Mouse (Mus musculus) stomach, postnatal 0 days (tissue): ENCODE results near the gene Nup107. TPM values are rescaled to one million over a fixed set of nuclear protein-coding genes. Genes with fewer than 3 reads are reported as not detected.

Experiments
- ATAC-seq: fragments of 200-750 bp; cut with Nextera tagmentation; 2 replicates; pipeline ENCODE4 v1.8.0; 2017; ENCODE audit not compliant: low FRiP score, low TSS enrichment
- DNase-seq: peaks from one replicate; pipeline ENCODE4 v3.0.0-alpha.2; 2016; ENCODE audit warnings: low spot score
- H3K27ac ChIP-seq: fragments of 300-500 bp; sonication (generic); replicated peaks from 2 replicates; pipeline ENCODE4 v1.5.1; 2014; ENCODE audit warnings: mild to moderate bottlenecking, control low read depth
- H3K27me3 ChIP-seq: fragments of 300-500 bp; sonication (generic); 2 replicates; pipeline ENCODE4 v1.6.1; 2014; ENCODE audit warnings: low read length; ENCODE audit not compliant: control insufficient read depth, insufficient read depth
- H3K36me3 ChIP-seq: fragments of 300-500 bp; sonication (generic); 2 replicates; pipeline ENCODE4 v1.6.1; 2014; ENCODE audit warnings: low read length, mixed read lengths; ENCODE audit not compliant: control insufficient read depth, insufficient read depth
- H3K4me1 ChIP-seq: fragments of 300-500 bp; sonication (generic); replicated peaks from 2 replicates; pipeline ENCODE4 v1.6.1; 2014; ENCODE audit warnings: antibody characterized with exemption; ENCODE audit not compliant: control insufficient read depth, insufficient read depth
- H3K4me2 ChIP-seq: fragments of 300-500 bp; sonication (generic); replicated peaks from 2 replicates; pipeline ENCODE4 v1.6.1; 2014; ENCODE audit warnings: low read depth, mild to moderate bottlenecking, control low read depth, moderate library complexity
- H3K4me3 ChIP-seq: fragments of 300-500 bp; sonication (generic); 2 replicates; pipeline ENCODE4 v1.5.1; 2014; ENCODE audit warnings: low read depth, low read length, control low read depth
- H3K9ac ChIP-seq: fragments of 300-500 bp; sonication (generic); 2 replicates; pipeline ENCODE4 v1.6.1; 2014; ENCODE audit warnings: mild to moderate bottlenecking, low read length, control low read depth, mixed read lengths
- H3K9me3 ChIP-seq: fragments of 300-500 bp; sonication (generic); 2 replicates; pipeline ENCODE4 v1.6.1; 2016; ENCODE audit warnings: low read length; ENCODE audit not compliant: control insufficient read depth
- CTCF ChIP-seq: IDR thresholded peaks from 2 replicates; pipeline ENCODE4 v1.5.1; 2016; ENCODE audit warnings: antibody characterized with exemption, low read depth, mild to moderate bottlenecking, moderate library complexity
- EP300 ChIP-seq: optimal IDR thresholded peaks from 2 replicates; pipeline ENCODE3; 2016; ENCODE audit warnings: antibody characterized with exemption
- WGBS: fragments of 180-500 bp; shearing (Covaris S2); extraction: QIAGEN DNeasy Blood & Tissue Kit; methylation state at CpG from one replicate; pipeline ENCODE4 v1.1.7; 2014; 5-methylcytosine and 5-hydroxymethylcytosine counted together
- polyA plus RNA-seq: library from polyadenylated mRNA; unstranded; fragments of >200 nt; fragmentation: Nextera tagmentation; extraction: Ambion mirVana; gene quantifications from 2 replicates; pipeline ENCODE4 v1.2.1, GENCODE M21; 2015

The Nup107 gene
- polyA plus RNA-seq, 1 experiment from 2014 or later, result 16.5 TPM

DNA sequence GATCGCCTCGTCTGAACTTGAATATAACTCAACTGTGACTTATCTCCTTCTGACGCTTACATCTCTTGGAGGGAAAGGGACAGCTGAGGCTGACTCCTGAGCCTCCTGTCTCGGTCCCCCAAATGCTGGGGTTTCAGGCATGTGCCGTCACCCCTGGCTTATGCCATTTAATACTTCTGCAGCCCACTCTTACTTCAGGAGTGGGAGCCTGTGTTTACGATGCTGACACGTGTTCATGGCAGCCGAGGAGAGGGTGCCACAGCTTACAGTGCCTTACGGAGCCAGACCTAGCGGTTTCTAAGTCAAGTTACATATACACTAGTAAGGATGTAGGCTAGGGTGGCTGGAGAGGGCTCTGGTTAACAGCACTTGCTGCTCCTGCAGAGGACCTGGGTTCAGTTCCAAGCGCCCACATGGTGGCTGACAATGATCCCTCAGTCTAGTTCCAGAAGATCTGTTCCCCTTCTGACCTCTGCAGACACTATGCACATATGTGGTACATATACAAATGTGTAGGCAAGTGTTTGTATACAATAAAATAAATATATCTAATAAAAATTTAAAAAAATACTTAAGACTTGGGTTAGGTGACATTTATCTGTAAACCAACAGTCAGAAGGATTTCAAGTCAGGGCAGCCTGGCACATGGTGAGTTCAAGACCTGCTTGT is 36.6 kb downstream of the Nup107 start:
- no peak for DNase-seq
- no peaks in the 10 kb centered on the region for H3K27me3 ChIP-seq
- no peaks in the 10 kb centered on the region for H3K4me1 ChIP-seq
- H3K9me3 ChIP-seq, result no peaks in the 10 kb centered on the region
- H3K4me3 ChIP-seq, result no peak overlapping the region
- TF ChIP-seq EP300 (no peak), CTCF (no peak)
- no peak for ATAC-seq
- no peak overlapping the region for H3K4me2 ChIP-seq
- H3K9ac ChIP-seq, result no peak overlapping the region
- peaks cover 24% of the 10 kb centered on the region for H3K36me3 ChIP-seq
- WGBS, result 87% methylated on average over 11 of the region's 11 CpGs
- H3K27ac ChIP-seq, result no peak overlapping the region

DNA sequence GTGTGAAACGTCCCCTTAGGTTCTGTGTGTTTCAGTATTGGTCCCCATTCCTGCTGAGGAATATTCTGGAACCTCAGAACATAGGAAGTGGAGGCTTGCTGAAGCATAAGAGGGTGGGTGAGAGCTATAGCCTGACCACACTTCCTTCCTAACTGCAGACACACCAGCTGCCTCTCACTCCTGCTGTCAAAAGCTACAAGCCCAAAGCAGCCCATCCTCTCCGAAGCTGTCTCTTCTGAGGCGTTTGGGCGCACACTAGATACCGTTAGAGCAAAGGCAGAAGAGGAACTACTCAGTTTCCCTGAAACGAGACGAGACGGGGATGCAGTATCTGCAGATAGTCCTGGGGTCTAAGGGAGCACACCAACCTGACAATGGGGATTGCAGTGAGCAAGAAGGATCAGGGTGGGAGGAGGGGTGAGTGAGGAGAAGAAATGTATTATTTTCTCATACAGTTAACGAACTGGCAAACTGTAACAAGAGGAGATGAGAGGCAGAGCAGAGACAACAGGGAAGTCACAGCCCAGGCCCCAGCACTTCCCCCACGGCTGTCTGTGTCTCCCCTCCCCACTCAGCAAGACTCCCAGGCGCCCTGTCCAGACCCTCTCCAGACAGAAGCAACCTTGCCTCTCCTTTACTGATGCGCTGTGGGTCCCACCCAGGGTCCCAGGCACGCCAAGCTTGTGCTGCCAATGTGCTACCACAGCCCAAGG is 37.3 kb downstream of the Nup107 start:
- no peak for DNase-seq
- ATAC-seq, result no peak
- 88% methylated on average over 13 of the region's 13 CpGs for WGBS
- H3K9ac ChIP-seq, result no peak overlapping the region
- H3K27me3 ChIP-seq, result no peaks in the 10 kb centered on the region
- TF ChIP-seq CTCF, result no peak
- no peak for TF ChIP-seq EP300
- H3K4me3 ChIP-seq, result no peak overlapping the region
- no peaks in the 10 kb centered on the region for H3K4me1 ChIP-seq
- H3K4me2 ChIP-seq, result no peak overlapping the region
- H3K27ac ChIP-seq, result no peak overlapping the region
- peaks cover 24% of the 10 kb centered on the region for H3K36me3 ChIP-seq
- H3K9me3 ChIP-seq, result no peaks in the 10 kb centered on the region

DNA sequence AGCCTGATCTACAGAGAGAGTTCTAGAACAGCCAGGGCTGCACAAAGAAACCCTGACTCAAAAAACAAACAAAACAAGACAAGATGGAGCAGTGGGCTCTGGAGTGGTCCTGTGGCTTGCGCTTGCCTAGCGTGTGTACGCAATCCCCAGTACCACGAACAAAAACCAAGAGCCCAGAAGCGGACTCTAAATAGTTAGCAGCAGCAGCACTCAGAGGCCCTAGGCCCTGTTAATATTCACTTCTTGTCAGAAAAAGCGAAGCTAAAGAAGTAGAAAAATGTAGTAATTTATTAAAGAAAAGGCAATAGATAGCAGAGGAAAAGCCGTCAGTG is 37.9 kb downstream of the Nup107 start:
- Histone ChIP-seq H3K9ac (no peak overlapping the region), H3K9me3 (no peaks in the 10 kb centered on the region), H3K4me1 (no peaks in the 10 kb centered on the region), H3K4me2 (no peak overlapping the region), H3K36me3 (peaks cover 25% of the 10 kb centered on the region), H3K27me3 (no peaks in the 10 kb centered on the region), H3K27ac (no peak overlapping the region), H3K4me3 (no peak overlapping the region)
- no peak for DNase-seq
- 90% methylated on average over 7 of the region's 7 CpGs for WGBS
- no peak for TF ChIP-seq CTCF
- no peak for TF ChIP-seq EP300
- ATAC-seq, result no peak

DNA sequence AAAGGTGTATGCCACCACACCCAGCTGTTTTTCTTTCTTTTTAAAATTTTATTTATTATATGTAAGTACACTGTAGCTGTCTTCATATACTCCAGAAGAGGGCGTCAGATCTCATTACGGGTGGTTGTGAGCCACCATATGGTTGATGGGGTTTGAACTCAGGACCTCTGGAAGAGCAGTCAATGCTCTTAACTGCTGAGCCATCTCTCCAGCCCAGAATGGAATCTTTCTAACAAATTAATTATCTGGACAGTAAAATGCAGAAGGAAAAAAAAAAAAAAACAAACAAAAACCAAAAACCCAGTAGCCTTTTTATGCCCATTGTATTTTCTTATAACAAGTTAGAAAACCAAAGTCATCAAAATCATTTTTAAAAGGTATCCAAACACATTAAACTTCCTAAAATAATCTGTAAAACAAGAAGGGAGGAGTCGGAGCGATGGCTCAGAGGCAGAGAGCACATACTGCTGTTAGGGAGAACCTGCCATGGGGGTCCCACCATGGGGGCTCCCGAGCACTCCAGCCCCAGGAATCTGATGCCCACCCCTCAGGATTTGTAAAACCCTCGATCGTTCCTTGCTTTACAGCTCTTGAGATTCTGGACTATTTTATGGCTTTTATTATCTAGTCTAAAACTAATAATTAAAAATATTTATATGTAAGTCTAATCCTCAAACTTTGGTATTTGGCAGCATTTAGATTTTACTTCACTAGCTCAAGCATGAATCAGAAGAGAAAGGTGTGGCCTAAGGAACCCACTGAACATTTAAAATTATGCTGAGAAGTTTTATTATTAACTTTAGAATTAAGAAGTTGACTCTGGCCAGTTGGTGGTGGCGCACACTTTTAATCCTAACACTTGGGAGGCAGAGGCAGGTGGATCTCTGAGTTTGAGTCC is 38.5 kb downstream of the Nup107 start:
- 93% methylated on average over 8 of the region's 8 CpGs for WGBS
- TF ChIP-seq CTCF (no peak), EP300 (no peak)
- H3K4me1 ChIP-seq, result no peaks in the 10 kb centered on the region

DNA sequence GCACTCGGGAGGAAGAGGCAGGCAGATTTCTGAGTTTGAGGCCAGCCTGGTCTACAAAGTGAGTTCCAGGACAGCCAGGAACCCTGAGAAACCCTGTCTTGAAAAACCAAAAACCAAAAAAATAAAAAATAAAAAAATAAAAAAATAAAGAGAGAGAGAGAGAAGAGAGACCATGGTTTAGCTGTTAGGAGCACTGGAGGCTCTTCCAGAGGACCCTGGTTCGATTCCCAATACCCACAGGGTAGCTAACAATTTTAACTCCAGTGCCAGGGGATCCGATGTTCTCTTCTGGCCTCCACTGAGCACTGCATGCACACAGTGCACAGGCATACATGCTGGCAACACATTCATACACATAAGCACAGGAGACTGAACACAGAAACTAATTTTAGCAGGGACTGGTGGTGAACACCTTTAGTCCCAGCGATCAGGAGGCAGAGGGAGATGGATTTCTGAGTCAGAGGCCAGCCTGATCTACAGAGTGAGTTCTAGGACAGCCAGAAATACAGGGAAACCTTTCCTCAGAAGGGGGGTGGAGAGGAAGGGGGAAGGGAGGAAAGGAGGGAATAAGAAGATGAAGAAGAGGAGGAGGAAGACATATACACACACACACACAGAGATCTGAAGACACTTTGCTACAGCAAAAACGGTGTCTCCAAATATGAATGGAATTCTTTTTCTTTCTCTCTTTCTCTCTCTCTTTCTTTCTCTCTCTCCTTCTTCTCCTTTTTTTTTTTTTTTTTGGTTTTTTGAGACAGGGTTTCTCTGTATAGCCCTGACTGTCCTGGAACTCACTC is 39.5 kb downstream of the Nup107 start:
- H3K9ac ChIP-seq, result no peak overlapping the region
- ATAC-seq (no peak), DNase-seq (no peak)
- peaks cover 17% of the 10 kb centered on the region for H3K36me3 ChIP-seq
- no peaks in the 10 kb centered on the region for H3K9me3 ChIP-seq
- H3K4me3 ChIP-seq, result no peak overlapping the region
- WGBS, result 93% methylated on average over 5 of the region's 5 CpGs
- no peaks in the 10 kb centered on the region for H3K4me1 ChIP-seq
- no peaks in the 10 kb centered on the region for H3K27me3 ChIP-seq
- H3K27ac ChIP-seq, result no peak overlapping the region
- no peak overlapping the region for H3K4me2 ChIP-seq
- TF ChIP-seq EP300 (no peak), CTCF (no peak)

More for the DNA sequence above, 38.5 kb downstream of the Nup107 start:
- Histone ChIP-seq H3K9me3 (no peaks in the 10 kb centered on the region), H3K4me2 (no peak overlapping the region), H3K36me3 (peaks cover 20% of the 10 kb centered on the region), H3K27ac (no peak overlapping the region), H3K27me3 (no peaks in the 10 kb centered on the region), H3K9ac (no peak overlapping the region), H3K4me3 (no peak overlapping the region)
- ATAC-seq (no peak), DNase-seq (no peak)
